Mouse (Mus musculus) limb, embryonic 11.5 days (tissue): ENCODE measurements around the gene Eno1. TPM values are rescaled to one million over a fixed set of nuclear protein-coding genes. Genes with fewer than 3 reads are reported as not detected.
A peak's percentile ranks its signal among the peaks of the same experiment; 100 is the strongest.

Experiments
- ATAC-seq: fragments of 200-750 bp; cut with Nextera tagmentation; 2 replicates; pipeline ENCODE4 v1.8.0; 2017; ENCODE audit warnings: low read depth; ENCODE audit not compliant: insufficient number of reproducible peaks, low FRiP score, low TSS enrichment
- DNase-seq: peaks from one replicate; pipeline ENCODE4 v3.0.0-alpha.2; 2015; ENCODE audit warnings: low spot score
- H3K27ac ChIP-seq: fragments of 300-500 bp; sonication (generic); replicated peaks from 2 replicates; pipeline ENCODE4 v1.5.1; 2014; ENCODE audit warnings: low read depth, mild to moderate bottlenecking, low read length
- H3K27me3 ChIP-seq: fragments of 300-500 bp; sonication (generic); 2 replicates; pipeline ENCODE4 v1.6.1; 2014; ENCODE audit warnings: mild to moderate bottlenecking, low read length, mixed read lengths; ENCODE audit not compliant: control insufficient read depth, insufficient read depth
- H3K36me3 ChIP-seq: fragments of 300-500 bp; sonication (generic); 2 replicates; pipeline ENCODE4 v1.6.1; 2014; ENCODE audit warnings: mild to moderate bottlenecking, low read length, moderate library complexity, mixed read lengths; ENCODE audit not compliant: control insufficient read depth, insufficient read depth
- H3K4me1 ChIP-seq: fragments of 300-500 bp; sonication (generic); 2 replicates; pipeline ENCODE4 v1.6.1; 2014; ENCODE audit warnings: low read length, mixed read lengths; ENCODE audit not compliant: control insufficient read depth, insufficient read depth
- H3K4me2 ChIP-seq: fragments of 300-500 bp; sonication (generic); 2 replicates; pipeline ENCODE4 v1.6.1; 2014; ENCODE audit warnings: low read depth, mild to moderate bottlenecking, moderate library complexity; ENCODE audit not compliant: severe bottlenecking
- H3K4me3 ChIP-seq: fragments of 300-500 bp; sonication (generic); 2 replicates; pipeline ENCODE4 v1.5.1; 2014; ENCODE audit warnings: low read depth, low read length
- H3K9ac ChIP-seq: fragments of 300-500 bp; sonication (generic); 2 replicates; pipeline ENCODE4 v1.6.1; 2014; ENCODE audit warnings: mild to moderate bottlenecking, low read length
- H3K9me3 ChIP-seq: fragments of 300-500 bp; sonication (generic); 2 replicates; pipeline ENCODE4 v1.6.1; 2016; ENCODE audit warnings: low read length; ENCODE audit not compliant: control insufficient read depth
- WGBS: fragments of 180-500 bp; shearing (Covaris S2); extraction: QIAGEN DNeasy Blood & Tissue Kit; methylation state at CpG from one replicate; pipeline ENCODE4 v1.1.7; 2014; 5-methylcytosine and 5-hydroxymethylcytosine counted together
- polyA plus RNA-seq: library from polyadenylated mRNA; unstranded; fragments of >200 nt; fragmentation: Nextera tagmentation; extraction: Ambion mirVana; gene quantifications from 2 replicates; pipeline ENCODE4 v1.2.1, GENCODE M21; 2014

Eno1 gene
- polyA plus RNA-seq, 1 experiment from 2014 or later, result 2,311 TPM

- Histone ChIP-seq H3K4me2 (no peak overlapping the region), H3K4me3 (no peak overlapping the region), H3K27me3 (no peaks in the 10 kb centered on the region), H3K9me3 (no peaks in the 10 kb centered on the region), H3K4me1 (peaks cover 27% of the 10 kb centered on the region), H3K9ac (no peak overlapping the region), H3K27ac (no peak overlapping the region), H3K36me3 (no peaks in the 10 kb centered on the region)
- WGBS, result 18% methylated on average over 8 of the region's 15 CpGs
- ATAC-seq, result no peak
- no peak for DNase-seq
These were observed 6.7 kb upstream of the Eno1 start for GRCm38 (mm10) chr4:150229747-150230390.

- ATAC-seq (no peak), DNase-seq (no peak)
- H3K4me3 ChIP-seq, result no peak overlapping the region
- H3K9me3 ChIP-seq, result no peaks in the 10 kb centered on the region
- no peak overlapping the region for H3K9ac ChIP-seq
- 5% methylated on average over 21 of the region's 21 CpGs for WGBS
- H3K27ac ChIP-seq, result peak overlapping the region; percentile 67; the same call in 1 of the 2 replicates
- no peak overlapping the region; the same call in 1 of the 2 replicates for H3K4me2 ChIP-seq
- no peaks in the 10 kb centered on the region for H3K27me3 ChIP-seq
- H3K36me3 ChIP-seq, result no peaks in the 10 kb centered on the region
- peaks cover 27% of the 10 kb centered on the region for H3K4me1 ChIP-seq
These were observed 5.8 kb upstream of the Eno1 start for GRCm38 (mm10) chr4:150230460-150231407.

GRCm38 (mm10) chr4:150231871-150232270 lies 4.7 kb upstream of the Eno1 start:
- Histone ChIP-seq H3K4me2 (no peak overlapping the region), H3K4me1 (peaks cover 27% of the 10 kb centered on the region), H3K27me3 (no peaks in the 10 kb centered on the region), H3K4me3 (no peak overlapping the region), H3K36me3 (no peaks in the 10 kb centered on the region), H3K9me3 (no peaks in the 10 kb centered on the region), H3K9ac (no peak overlapping the region), H3K27ac (no peak overlapping the region)
- DNase-seq, result no peak
- WGBS, result 51% methylated on average over 8 of the region's 8 CpGs
- ATAC-seq, result no peak

- ATAC-seq (no peak), DNase-seq (no peak)
- peaks cover 32% of the 10 kb centered on the region for H3K4me1 ChIP-seq
- H3K9me3 ChIP-seq, result no peaks in the 10 kb centered on the region
- peaks cover 3% of the 10 kb centered on the region; the same call in 1 of the 2 replicates for H3K36me3 ChIP-seq
- no peak overlapping the region for H3K4me3 ChIP-seq
- WGBS, result 27% methylated on average over 8 of the region's 8 CpGs
- H3K27ac ChIP-seq, result peak overlapping the region; percentile 64; the same call in 1 of the 2 replicates
- H3K27me3 ChIP-seq, result no peaks in the 10 kb centered on the region
- no peak overlapping the region for H3K4me2 ChIP-seq
- H3K9ac ChIP-seq, result 0 out of 2 replicates have a peak overlapping the region, but pooled peaks have one; percentile 3
These were observed 1.8 kb upstream of the Eno1 start for GRCm38 (mm10) chr4:150234599-150235327.

- no peak for ATAC-seq
- H3K27ac ChIP-seq, result no peak overlapping the region
- DNase-seq, result no peak
- H3K36me3 ChIP-seq, result peaks cover 3% of the 10 kb centered on the region; the same call in 1 of the 2 replicates
- peaks cover 32% of the 10 kb centered on the region for H3K4me1 ChIP-seq
- no peak overlapping the region for H3K4me3 ChIP-seq
- H3K9ac ChIP-seq, result no peak overlapping the region
- no peak overlapping the region for H3K4me2 ChIP-seq
- 80% methylated on average over 4 of the region's 4 CpGs for WGBS
- no peaks in the 10 kb centered on the region for H3K9me3 ChIP-seq
- no peaks in the 10 kb centered on the region for H3K27me3 ChIP-seq
These were observed 936 bp upstream of the Eno1 start for GRCm38 (mm10) chr4:150235585-150235984.

- Histone ChIP-seq H3K9ac (peak overlapping the region; percentile 87), H3K4me1 (peaks cover 27% of the 10 kb centered on the region), H3K36me3 (peaks cover 4% of the 10 kb centered on the region; the same call in 1 of the 2 replicates), H3K27me3 (no peaks in the 10 kb centered on the region), H3K9me3 (no peaks in the 10 kb centered on the region), H3K4me2 (peak overlapping the region; percentile 51), H3K4me3 (peak overlapping the region; percentile 65), H3K27ac (peak overlapping the region; percentile 99)
- WGBS, result 76% methylated on average over 8 of the region's 8 CpGs
- no peak for DNase-seq
- ATAC-seq, result no peak
These were observed 490 bp upstream of the Eno1 start for GRCm38 (mm10) chr4:150236031-150236430.

GRCm38 (mm10) chr4:150237636-150238361 lies 1.3 kb downstream of the Eno1 start:
- peaks cover 17% of the 10 kb centered on the region for H3K4me1 ChIP-seq
- no peak for ATAC-seq

More at GRCm38 (mm10) chr4:150237636-150238361, 1.3 kb downstream of the Eno1 start:
- Histone ChIP-seq H3K27me3 (no peaks in the 10 kb centered on the region), H3K4me2 (peak overlapping the region; percentile 78), H3K9me3 (no peaks in the 10 kb centered on the region), H3K36me3 (peaks cover 17% of the 10 kb centered on the region), H3K4me3 (peak overlapping the region; percentile 65), H3K27ac (peak overlapping the region; percentile 99), H3K9ac (peak overlapping the region; percentile 77)
- peak; percentile 58 for DNase-seq
- under 1% methylated on average over 21 of the region's 21 CpGs for WGBS
